Comparison of ENCODE assay signal across 10 mouse cellular contexts in genomic region chr14:54569451-54570392, GRCm38 (mm10). TPM values are rescaled to one million over a fixed set of nuclear protein-coding genes. Genes with fewer than 3 reads are reported as not detected.
A peak's percentile ranks its signal among the peaks of the same experiment; 100 is the strongest.
DNase-seq lines count a peak whose midpoint lies in the region; ATAC-seq and TF ChIP-seq lines count a peak whose summit lies in the region.
"Had no signal": no experiment of that assay in that cellular context is flagged by ENCODE, and none has a peak within 500 bp of the region (broad histone marks: within the 10 kb centered on the region; RNA-seq: fewer than 3 reads in every experiment).

No protein-coding gene starts in this region.

- no peak overlapping the region for H3K4me2 ChIP-seq in embryonic facial prominence, embryonic 13.5 days
- no peak overlapping the region for H3K4me2 ChIP-seq in liver, postnatal 0 days (ENCODE audit: low read depth, low read length)

- H3K9me3 ChIP-seq in embryonic facial prominence, embryonic 13.5 days, result no peaks in the 10 kb centered on the region
- H3K9me3 ChIP-seq in liver, postnatal 0 days (ENCODE audit: low read length), result no peaks in the 10 kb centered on the region
- H3K9me3 ChIP-seq: G1E had no signal

- H3K27ac ChIP-seq in embryonic facial prominence, embryonic 13.5 days, result 0 out of 2 replicates have a peak overlapping the region, but pooled peaks have one; percentile 13
- H3K27ac ChIP-seq in liver, postnatal 0 days (ENCODE audit: low read depth), result 0 out of 2 replicates have a peak overlapping the region, but pooled peaks have one; percentile 7
- no peak overlapping the region for H3K27ac ChIP-seq in cerebellum, adult 2 months (ENCODE audit: insufficient read depth, low read length)

- H3K9ac ChIP-seq in embryonic facial prominence, embryonic 13.5 days, result no peak overlapping the region
- H3K9ac ChIP-seq in liver, postnatal 0 days (replicated peaks), result no peak overlapping the region

- ATAC-seq in embryonic facial prominence, embryonic 13.5 days (ENCODE audit: insufficient number of reproducible peaks, insufficient read depth, low FRiP score, low TSS enrichment, low read depth), result no peak
- no peak for ATAC-seq in liver, postnatal 0 days

- no peak for TF ChIP-seq POLR2A in cerebellum, adult 2 months (IDR thresholded peaks at IDR 0.05; ENCODE audit: borderline replicate concordance, insufficient read depth, low read length)

- 44% methylated on average over 17 of the region's 17 CpGs for WGBS in embryonic facial prominence, embryonic 13.5 days
- 70% methylated on average over 17 of the region's 17 CpGs for WGBS in liver, postnatal 0 days (ENCODE audit: insufficient replicate concordance)
- WGBS in cerebellum, adult 2 months, result 74% methylated on average over 17 of the region's 17 CpGs

- no peak for TF ChIP-seq EP300 in liver, postnatal 0 days (IDR thresholded peaks at IDR 0.05; ENCODE audit: low read depth)

- H3K36me3 ChIP-seq in embryonic facial prominence, embryonic 13.5 days, result peaks cover 74% of the 10 kb centered on the region
- peaks cover 6% of the 10 kb centered on the region for H3K36me3 ChIP-seq in liver, postnatal 0 days (replicated peaks; ENCODE audit: insufficient read depth, low read length)
- H3K36me3 ChIP-seq: G1E had no signal

- no peak overlapping the region for H3K4me3 ChIP-seq in embryonic facial prominence, embryonic 13.5 days
- H3K4me3 ChIP-seq in liver, postnatal 0 days (ENCODE audit: low read depth, low read length), result no peak overlapping the region
- no peak overlapping the region for H3K4me3 ChIP-seq in cerebellum, adult 2 months (replicated peaks; ENCODE audit: insufficient read depth, low read depth, low read length)
- H3K4me3 ChIP-seq: myocyte had no signal

- peak; percentile 97 for DNase-seq in heart, adult 11 months
- no peak for DNase-seq in heart, adult 8-10 months (ENCODE audit: low spot score)
- peak; percentile 35 for DNase-seq in A20 (ENCODE audit: low read depth, low spot score)
- peak; percentile 47 for DNase-seq in liver, postnatal 0 days
- no peak for DNase-seq in cerebellum, postnatal 4 days (ENCODE audit: low spot score in 2 of 2)
- DNase-seq in cerebellum, adult 2 months, result no peak
- DNase-seq in urinary bladder, postnatal 25 days (ENCODE audit: low spot score), result no peak

- H3K27me3 ChIP-seq in embryonic facial prominence, embryonic 13.5 days, result no peaks in the 10 kb centered on the region
- peaks cover 8% of the 10 kb centered on the region; the same call in 1 of the 2 replicates for H3K27me3 ChIP-seq in liver, postnatal 0 days (ENCODE audit: insufficient read depth, low read length)
- no peaks in the 10 kb centered on the region for H3K27me3 ChIP-seq in cerebellum, adult 2 months (ENCODE audit: control insufficient read depth, insufficient read depth, low read length)

- peaks cover 37% of the 10 kb centered on the region for H3K4me1 ChIP-seq in embryonic facial prominence, embryonic 13.5 days
- peaks cover 24% of the 10 kb centered on the region for H3K4me1 ChIP-seq in liver, postnatal 0 days (ENCODE audit: insufficient read depth)
- H3K4me1 ChIP-seq in cerebellum, adult 2 months (ENCODE audit: control insufficient read depth, insufficient read depth, low read length), result no peaks in the 10 kb centered on the region

- TF ChIP-seq CTCF in liver, postnatal 0 days (IDR thresholded peaks at IDR 0.05; ENCODE audit: low read depth), result no peak
- no peak for TF ChIP-seq CTCF in cerebellum, adult 2 months (IDR thresholded peaks at IDR 0.05; ENCODE audit: borderline replicate concordance, insufficient read depth, low read depth, low read length)

RNA-seq across cellular contexts. Expression of gene Ajuba, which starts 7.6 kb away (rescaled TPM):
- 1 to 10 TPM; 4.6 to 5.2 (median 4.7) TPM for total RNA-seq in heart, adult 8-10 months (2022)
- polyA plus RNA-seq in embryonic facial prominence, embryonic 13.5 days (2015; fragmentation: Nextera tagmentation; extraction: Ambion mirVana), result 55.6 and 63.3 TPM in 2 replicates
- polyA plus RNA-seq in liver, postnatal 0 days (2015; fragmentation: Nextera tagmentation; extraction: Ambion mirVana), result 6.6 and 11.1 TPM in 2 replicates
- 1.9 TPM in 2 replicates for polyA plus RNA-seq in cerebellum, adult 2 months (2012; rRNA removed)
- total RNA-seq: G1E had no signal
- polyA plus RNA-seq: G1E had no signal

RNA-seq across cellular contexts. Expression of gene Haus4, which starts 15.3 kb away (rescaled TPM):
- total RNA-seq in heart, adult 8-10 months (2022), result 1 to 10 TPM; 3.5 to 6.1 (median 4.1) TPM
- polyA plus RNA-seq in embryonic facial prominence, embryonic 13.5 days (2015; fragmentation: Nextera tagmentation; extraction: Ambion mirVana), result 53.1 and 54.5 TPM in 2 replicates
- 33.2 and 35.1 TPM in 2 replicates for polyA plus RNA-seq in liver, postnatal 0 days (2015; fragmentation: Nextera tagmentation; extraction: Ambion mirVana)
- 9.5 and 9.9 TPM in 2 replicates for polyA plus RNA-seq in cerebellum, adult 2 months (2012; rRNA removed)

RNA-seq across cellular contexts. Expression of gene 4931414P19Rik, which starts 36.1 kb away (rescaled TPM):
- 1 to 10 TPM; 2.7 to 5.8 (median 4.7) TPM for total RNA-seq in heart, adult 8-10 months (2022)
- 8.9 and 9.1 TPM in 2 replicates for polyA plus RNA-seq in embryonic facial prominence, embryonic 13.5 days (2015; fragmentation: Nextera tagmentation; extraction: Ambion mirVana)
- polyA plus RNA-seq in liver, postnatal 0 days (2015; fragmentation: Nextera tagmentation; extraction: Ambion mirVana), result 1.2 and 1.4 TPM in 2 replicates
- 3.2 and 4.0 TPM in 2 replicates for polyA plus RNA-seq in cerebellum, adult 2 months (2012; rRNA removed)

RNA-seq across cellular contexts. Expression of gene Psmb5, which starts 48.1 kb away (rescaled TPM):
- total RNA-seq in heart, adult 8-10 months (2022), result 100 to 1,000 TPM; 177 to 185 (median 182) TPM
- polyA plus RNA-seq in embryonic facial prominence, embryonic 13.5 days (2015; fragmentation: Nextera tagmentation; extraction: Ambion mirVana), result 390 and 393 TPM in 2 replicates
- 148 and 157 TPM in 2 replicates for polyA plus RNA-seq in liver, postnatal 0 days (2015; fragmentation: Nextera tagmentation; extraction: Ambion mirVana)
- 221 and 225 TPM in 2 replicates for polyA plus RNA-seq in cerebellum, adult 2 months (2012; rRNA removed)

RNA-seq across cellular contexts. Expression of gene Psmb11, which starts 51.5 kb away (rescaled TPM):
- total RNA-seq in heart, adult 8-10 months (2022), result not detected
- polyA plus RNA-seq in embryonic facial prominence, embryonic 13.5 days (2015; fragmentation: Nextera tagmentation; extraction: Ambion mirVana), result 0.06 TPM in 1 of 2 replicates, not detected in the other
- polyA plus RNA-seq in liver, postnatal 0 days (2015; fragmentation: Nextera tagmentation; extraction: Ambion mirVana), result not detected in 2 replicates
- 0.10 TPM in 1 of 2 replicates, not detected in the other for polyA plus RNA-seq in cerebellum, adult 2 months (2012; rRNA removed)
- polyA plus RNA-seq: G1E, myocyte had no signal

Comparison
In these comparisons a context has a peak if more than half of its experiments do, and no peak if none do; other contexts are left out.
1. DNase-seq: peak in heart, adult 11 months (single experiment), A20 (single experiment) and liver, postnatal 0 days (single experiment); none in heart, adult 8-10 months (single experiment), cerebellum, postnatal 4 days (0 of 2), cerebellum, adult 2 months (0 of 2) and urinary bladder, postnatal 25 days (single experiment).